Mouse (Mus musculus) forebrain, embryonic 11.5 days (tissue): ENCODE measurements around the gene Gm43191. TPM values are rescaled to one million over a fixed set of nuclear protein-coding genes. Genes with fewer than 3 reads are reported as not detected.

ENCODE experiments used
- ATAC-seq: fragments of 200-750 bp; cut with Nextera tagmentation; replicated peaks from 2 replicates; pipeline ENCODE4 v1.8.0; 2017; ENCODE audit warnings: moderate TSS enrichment; ENCODE audit not compliant: low FRiP score
- DNase-seq: peaks from one replicate; pipeline ENCODE4 v3.0.0-alpha.2; 2017; ENCODE audit warnings: low spot score
- H3K27ac ChIP-seq: fragments of 300-500 bp; sonication (generic); 2 replicates; pipeline ENCODE4 v1.5.1; 2014; ENCODE audit warnings: low read depth, low read length
- H3K27me3 ChIP-seq: fragments of 300-500 bp; sonication (generic); 2 replicates; pipeline ENCODE4 v1.6.1; 2014; ENCODE audit warnings: mild to moderate bottlenecking, low read length, mixed read lengths; ENCODE audit not compliant: control insufficient read depth, insufficient read depth
- H3K36me3 ChIP-seq: fragments of 300-500 bp; sonication (generic); 2 replicates; pipeline ENCODE4 v1.6.1; 2014; ENCODE audit warnings: mild to moderate bottlenecking, low read length, moderate library complexity, mixed read lengths; ENCODE audit not compliant: control insufficient read depth, insufficient read depth
- H3K4me1 ChIP-seq: fragments of 300-500 bp; sonication (generic); replicated peaks from 2 replicates; pipeline ENCODE4 v1.6.1; 2014; ENCODE audit warnings: low read length, mixed read lengths; ENCODE audit not compliant: control insufficient read depth, insufficient read depth
- H3K4me2 ChIP-seq: fragments of 300-500 bp; sonication (generic); 2 replicates; pipeline ENCODE4 v1.6.1; 2014; ENCODE audit warnings: low read depth, mild to moderate bottlenecking, low read length, moderate library complexity, mixed read lengths; ENCODE audit not compliant: severe bottlenecking
- H3K4me3 ChIP-seq: fragments of 300-500 bp; sonication (generic); 2 replicates; pipeline ENCODE4 v1.5.1; 2014; ENCODE audit warnings: low read depth, low read length
- H3K9ac ChIP-seq: fragments of 300-500 bp; sonication (generic); 2 replicates; pipeline ENCODE4 v1.6.1; 2014; ENCODE audit warnings: low read length
- H3K9me3 ChIP-seq: fragments of 300-500 bp; sonication (generic); 2 replicates; pipeline ENCODE4 v1.6.1; 2016; ENCODE audit warnings: low read length, mixed read lengths; ENCODE audit not compliant: control insufficient read depth
- WGBS: fragments of 180-500 bp; shearing (Covaris S2); extraction: QIAGEN DNeasy Blood & Tissue Kit; methylation state at CpG from one replicate; pipeline ENCODE4 v1.1.7; 2014; 5-methylcytosine and 5-hydroxymethylcytosine counted together
- polyA plus RNA-seq: library from polyadenylated mRNA; unstranded; fragments of >200 nt; fragmentation: Nextera tagmentation; extraction: Ambion mirVana; gene quantifications from 2 replicates; pipeline ENCODE4 v1.2.1, GENCODE M21; 2014

The Gm43191 gene
- polyA plus RNA-seq, 1 experiment from 2014 or later = not detected

GRCm38 (mm10) chr3:116711624-116712435 lies 30.8 kb upstream of the Gm43191 start:
- no peaks in the 10 kb centered on the region; the same call in 1 of the 2 replicates for H3K27me3 ChIP-seq
- peak overlapping the region; percentile 94 for H3K9ac ChIP-seq
- peaks cover 5% of the 10 kb centered on the region; the same call in 1 of the 2 replicates for H3K4me1 ChIP-seq
- H3K9me3 ChIP-seq = no peaks in the 10 kb centered on the region
- H3K4me3 ChIP-seq = peak overlapping the region; percentile 91
- peak; percentile 84 for ATAC-seq
- no peaks in the 10 kb centered on the region for H3K36me3 ChIP-seq
- peak; percentile 85 for DNase-seq
- H3K27ac ChIP-seq = 0 out of 2 replicates have a peak overlapping the region, but pooled peaks have one; percentile 6
- H3K4me2 ChIP-seq = peak overlapping the region; percentile 84
- under 1% methylated on average over 85 of the region's 85 CpGs for WGBS

DNA sequence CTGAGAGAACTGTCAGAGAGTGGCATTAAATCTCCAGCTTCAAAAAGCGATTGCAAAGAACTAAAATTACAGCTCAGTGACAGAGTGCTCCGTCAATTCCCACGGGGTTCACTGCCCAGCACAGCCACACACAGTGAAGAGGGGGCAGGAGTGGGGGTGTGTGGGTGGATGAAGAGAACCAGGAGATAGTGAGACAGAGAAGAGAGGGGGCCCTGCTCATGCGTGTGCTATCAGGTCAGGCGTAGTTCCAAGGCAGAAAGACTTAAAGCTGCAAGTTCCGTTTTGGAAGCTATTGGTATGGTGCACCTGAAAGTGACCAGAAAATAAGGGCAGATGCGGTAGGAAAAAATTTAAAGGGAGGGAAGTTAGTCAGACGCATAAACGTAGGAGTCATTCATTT lies 29.9 kb upstream of the Gm43191 start:
- peaks cover 5% of the 10 kb centered on the region; the same call in 1 of the 2 replicates for H3K4me1 ChIP-seq
- H3K4me2 ChIP-seq = peak overlapping the region; percentile 84; the same call in 1 of the 2 replicates
- H3K9me3 ChIP-seq = no peaks in the 10 kb centered on the region
- H3K36me3 ChIP-seq = no peaks in the 10 kb centered on the region
- H3K9ac ChIP-seq = peak overlapping the region; percentile 94; the same call in 1 of the 2 replicates
- no peak overlapping the region for H3K27ac ChIP-seq
- ATAC-seq (0 out of 2 replicates have a peak, but pooled peaks have one; percentile 28), DNase-seq (no peak)
- no peaks in the 10 kb centered on the region; the same call in 1 of the 2 replicates for H3K27me3 ChIP-seq
- peak overlapping the region; percentile 91 for H3K4me3 ChIP-seq
- whole genome bisulfite sequencing = 62% methylated on average over 9 of the region's 9 CpGs

GRCm38 (mm10) chr3:116705637-116706204 lies 24.7 kb upstream of the Gm43191 start:
- no peak overlapping the region for H3K4me2 ChIP-seq
- H3K27me3 ChIP-seq = no peaks in the 10 kb centered on the region
- H3K4me3 ChIP-seq = no peak overlapping the region
- no peak for ATAC-seq
- no peaks in the 10 kb centered on the region for H3K36me3 ChIP-seq
- 96% methylated on average over 1 of the region's 1 CpGs for WGBS
- no peak overlapping the region for H3K9ac ChIP-seq
- H3K27ac ChIP-seq = no peak overlapping the region
- no peak for DNase-seq
- no peaks in the 10 kb centered on the region; the same call in 1 of the 2 replicates for H3K4me1 ChIP-seq
- no peaks in the 10 kb centered on the region for H3K9me3 ChIP-seq

DNA sequence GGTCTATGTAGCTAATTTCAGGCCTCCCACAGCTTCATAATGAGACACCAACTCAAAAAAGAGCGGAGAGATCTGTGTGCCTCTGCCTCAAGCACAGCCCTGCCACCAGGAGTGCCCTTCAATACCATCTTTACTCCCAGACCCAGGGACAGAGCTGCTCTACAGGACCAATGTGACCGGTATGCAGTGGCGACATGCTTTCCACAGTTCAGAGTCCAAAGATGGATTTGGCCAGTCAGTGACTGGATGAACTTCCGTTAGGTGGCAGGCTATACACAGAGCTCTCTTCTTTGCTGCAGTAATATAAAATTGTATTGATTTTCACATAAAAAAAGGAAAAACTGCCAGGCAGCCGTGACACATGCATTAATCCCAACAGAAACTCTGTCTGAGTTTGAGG lies 22.8 kb upstream of the Gm43191 start:
- Histone ChIP-seq H3K4me1 (no peaks in the 10 kb centered on the region), H3K4me3 (no peak overlapping the region), H3K4me2 (no peak overlapping the region), H3K9ac (no peak overlapping the region), H3K9me3 (no peaks in the 10 kb centered on the region), H3K27ac (no peak overlapping the region), H3K27me3 (no peaks in the 10 kb centered on the region), H3K36me3 (no peaks in the 10 kb centered on the region)
- WGBS = 94% methylated on average over 5 of the region's 5 CpGs
- DNase-seq = no peak
- ATAC-seq = no peak

DNA sequence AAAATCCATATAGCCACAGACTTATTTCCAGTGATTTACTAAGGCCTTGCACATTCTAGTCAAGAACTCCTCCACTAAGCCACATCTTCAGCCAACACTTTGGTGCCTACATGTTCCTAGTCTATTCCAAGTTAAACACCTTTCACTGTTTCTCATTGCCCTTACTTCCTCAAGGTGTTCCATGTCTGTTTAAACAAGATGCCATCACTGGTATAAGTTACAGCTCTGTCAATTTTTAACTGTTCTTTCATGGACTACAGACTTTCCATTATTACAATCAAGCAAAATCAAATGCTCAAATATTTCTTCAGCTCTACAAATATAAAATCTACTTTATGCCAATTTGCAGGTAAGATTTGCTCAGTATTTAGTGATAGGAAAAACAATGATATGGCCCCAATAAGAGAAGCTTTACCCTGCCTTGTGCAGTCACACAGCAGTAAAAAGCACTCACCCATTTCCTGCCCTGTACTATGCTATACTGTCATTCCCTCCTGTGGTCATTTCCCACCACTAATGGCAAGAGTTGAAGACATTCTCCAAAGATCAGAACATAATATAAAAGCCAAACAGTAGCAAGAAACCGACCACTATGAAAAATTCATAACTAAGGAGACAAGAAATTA lies 21.7 kb upstream of the Gm43191 start:
- Histone ChIP-seq H3K27me3 (no peaks in the 10 kb centered on the region), H3K9ac (no peak overlapping the region), H3K9me3 (no peaks in the 10 kb centered on the region), H3K27ac (no peak overlapping the region), H3K4me3 (no peak overlapping the region), H3K4me2 (no peak overlapping the region), H3K4me1 (no peaks in the 10 kb centered on the region), H3K36me3 (no peaks in the 10 kb centered on the region)
- no peak for ATAC-seq
- WGBS = 88% methylated on average over 1 of the region's 1 CpGs
- DNase-seq = no peak

- Histone ChIP-seq H3K9me3 (no peaks in the 10 kb centered on the region), H3K4me1 (no peaks in the 10 kb centered on the region), H3K36me3 (no peaks in the 10 kb centered on the region), H3K27ac (no peak overlapping the region), H3K9ac (no peak overlapping the region), H3K27me3 (no peaks in the 10 kb centered on the region), H3K4me3 (no peak overlapping the region), H3K4me2 (no peak overlapping the region)
- no peak for DNase-seq
- no peak for ATAC-seq
- WGBS = 89% methylated on average over 4 of the region's 4 CpGs
These were observed 20.5 kb upstream of the Gm43191 start for GRCm38 (mm10) chr3:116701601-116702000.

GRCm38 (mm10) chr3:116698786-116699185 lies 17.7 kb upstream of the Gm43191 start:
- H3K4me3 ChIP-seq = no peak overlapping the region
- 82% methylated on average over 2 of the region's 2 CpGs for WGBS
- H3K4me2 ChIP-seq = no peak overlapping the region
- DNase-seq (no peak), ATAC-seq (no peak)
- H3K9me3 ChIP-seq = no peaks in the 10 kb centered on the region
- no peak overlapping the region for H3K27ac ChIP-seq
- H3K27me3 ChIP-seq = no peaks in the 10 kb centered on the region
- no peak overlapping the region for H3K9ac ChIP-seq
- H3K36me3 ChIP-seq = no peaks in the 10 kb centered on the region
- H3K4me1 ChIP-seq = no peaks in the 10 kb centered on the region

DNA sequence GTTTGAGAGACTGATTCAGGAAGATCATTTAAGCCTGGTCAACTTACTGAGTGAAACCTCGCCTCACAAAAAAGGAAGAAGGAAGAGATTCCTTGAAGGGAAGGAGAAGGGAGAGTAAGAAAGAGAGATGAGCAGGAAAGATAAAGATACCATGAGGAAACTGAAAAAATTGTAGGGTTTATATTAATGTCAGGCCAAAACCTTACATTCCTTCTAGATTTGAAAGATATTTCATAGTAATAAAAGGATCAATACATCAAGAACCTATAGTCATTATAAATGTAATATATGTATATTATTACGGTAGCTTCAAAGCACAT lies 14.6 kb upstream of the Gm43191 start:
- ATAC-seq = no peak
- DNase-seq = no peak
- no peaks in the 10 kb centered on the region for H3K27me3 ChIP-seq
- H3K9me3 ChIP-seq = no peaks in the 10 kb centered on the region
- no peaks in the 10 kb centered on the region for H3K36me3 ChIP-seq
- no peak overlapping the region for H3K4me3 ChIP-seq
- no peaks in the 10 kb centered on the region for H3K4me1 ChIP-seq
- no peak overlapping the region for H3K4me2 ChIP-seq
- H3K9ac ChIP-seq = no peak overlapping the region
- WGBS = 86% methylated on average over 2 of the region's 2 CpGs
- H3K27ac ChIP-seq = no peak overlapping the region
